Mouse (Mus musculus): ENCODE data around the gene Mapk8ip1. TPM values are rescaled to one million over a fixed set of nuclear protein-coding genes. Genes with fewer than 3 reads are reported as not detected.

The Mapk8ip1 gene
- polyA plus RNA-seq (2014; fragmentation: Nextera tagmentation; extraction: Ambion mirVana) = 51.8 and 64.3 TPM in 2 replicates

DNA sequence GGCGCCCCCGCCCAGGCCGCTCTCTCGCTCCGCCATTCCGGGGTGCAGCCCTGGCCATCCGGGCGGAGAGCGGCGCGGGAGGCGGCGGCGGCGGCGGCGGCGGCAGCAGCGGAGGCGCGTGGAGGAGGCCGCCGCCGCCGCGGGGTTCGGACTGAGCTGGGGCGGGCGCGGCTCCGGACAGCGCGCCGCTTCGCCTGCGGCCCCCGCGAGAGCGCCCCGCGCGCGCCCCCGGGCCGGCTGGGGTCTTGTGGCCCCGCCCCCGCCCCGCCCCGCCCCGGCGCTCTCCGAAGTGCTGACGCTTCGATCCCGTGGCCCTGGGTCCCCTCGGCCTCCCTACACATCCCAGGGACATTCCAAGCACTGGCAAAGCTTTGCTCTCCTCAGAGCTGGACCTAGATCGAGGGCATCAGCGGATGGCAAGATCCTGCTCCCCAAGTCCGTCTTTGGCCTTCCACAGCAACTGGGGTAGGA lies at the start of gene Mapk8ip1:
Gene Mapk8ip1 (minus strand): TSS at position 173 of the 471 bp plus-strand sequence.
- H3K4me1 ChIP-seq (ENCODE audit: control insufficient read depth, insufficient read depth, low read length) = peaks cover 20% of the 10 kb centered on the region
- H3K4me3 ChIP-seq (ENCODE audit: low read depth, low read length) = peak within 1 kb of the TSS; percentile 83
- peak within 1 kb of the TSS; percentile 84 for H3K9ac ChIP-seq (replicated peaks; ENCODE audit: low read depth, low read length)
- WGBS = 1% methylated on average over 48 of the region's 59 CpGs
- ATAC-seq (ENCODE audit: low read depth) = peak; percentile 68
- H3K9me3 ChIP-seq (ENCODE audit: control insufficient read depth, low read length) = no peaks in the 10 kb centered on the region
- no peaks in the 10 kb centered on the region for H3K27me3 ChIP-seq (ENCODE audit: control insufficient read depth, insufficient read depth, low read length)
- H3K27ac ChIP-seq (ENCODE audit: low read depth, low read length) = peak within 1 kb of the TSS; percentile 56
- H3K4me2 ChIP-seq (ENCODE audit: low read depth, low read length) = peak within 1 kb of the TSS; percentile 57
- no peaks in the 10 kb centered on the region for H3K36me3 ChIP-seq (ENCODE audit: control insufficient read depth, insufficient read depth, low read length)

DNA sequence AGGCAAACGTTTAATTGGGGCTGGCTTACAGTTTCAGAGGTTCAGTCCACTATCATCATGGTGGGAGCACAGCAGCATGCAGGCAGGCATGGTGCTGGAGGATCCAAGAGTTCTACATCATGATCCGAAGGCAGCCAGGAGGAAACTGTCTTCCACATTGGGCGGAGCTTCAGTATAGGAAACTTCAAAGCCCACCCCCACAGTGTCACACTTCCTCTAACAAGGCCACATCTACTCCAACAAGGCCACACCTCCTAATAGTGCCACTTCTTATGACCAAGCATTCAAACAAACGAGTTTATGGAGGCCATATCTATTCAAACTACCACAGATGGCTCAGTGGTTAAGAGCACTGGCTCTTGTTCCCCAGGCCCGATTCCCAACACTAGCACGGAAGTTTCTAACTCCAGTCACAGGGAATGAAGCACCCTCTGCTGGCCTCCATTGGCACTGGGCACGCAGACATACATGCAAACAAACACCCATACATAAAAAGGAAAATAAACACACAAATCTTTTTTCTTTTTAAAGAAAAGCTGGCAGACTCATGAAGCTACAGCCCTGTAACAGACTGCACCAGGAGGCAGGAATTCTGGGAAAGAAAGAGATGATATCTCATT lies 46.2 kb upstream of the Mapk8ip1 start:
- no peak overlapping the region for H3K9ac ChIP-seq (replicated peaks; ENCODE audit: low read depth, low read length)
- H3K9me3 ChIP-seq (ENCODE audit: control insufficient read depth, low read length) = no peaks in the 10 kb centered on the region
- H3K27ac ChIP-seq (ENCODE audit: low read depth, low read length) = no peak overlapping the region
- WGBS = 66% methylated on average over 7 of the region's 7 CpGs
- H3K27me3 ChIP-seq (ENCODE audit: control insufficient read depth, insufficient read depth, low read length) = no peaks in the 10 kb centered on the region
- H3K4me1 ChIP-seq (ENCODE audit: control insufficient read depth, insufficient read depth, low read length) = no peaks in the 10 kb centered on the region
- no peak overlapping the region for H3K4me3 ChIP-seq (ENCODE audit: low read depth, low read length)
- no peak overlapping the region for H3K4me2 ChIP-seq (ENCODE audit: low read depth, low read length)
- no peak for ATAC-seq (ENCODE audit: low read depth)
- no peaks in the 10 kb centered on the region for H3K36me3 ChIP-seq (ENCODE audit: control insufficient read depth, insufficient read depth, low read length)

DNA sequence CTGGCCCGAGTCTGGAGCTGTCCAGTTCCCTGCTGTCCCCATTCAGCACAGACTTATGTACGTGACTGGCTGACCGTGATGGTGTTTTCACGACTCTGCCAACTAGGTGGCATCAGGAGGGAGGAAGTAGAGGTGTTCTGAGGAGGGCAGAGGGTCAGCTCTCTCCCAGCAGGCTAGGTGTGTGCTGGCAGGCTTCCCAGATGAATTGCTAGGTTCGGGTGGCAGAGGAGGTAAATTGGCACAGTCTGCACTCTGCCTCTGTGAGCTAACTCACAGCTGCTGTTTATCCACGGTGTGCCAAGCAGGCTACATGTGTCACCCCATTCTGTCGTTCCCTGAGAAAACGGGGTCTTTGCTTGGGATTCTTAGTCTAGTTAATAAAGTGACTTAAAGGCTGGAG lies 45.6 kb upstream of the Mapk8ip1 start:
- Histone ChIP-seq H3K9ac (replicated peaks; ENCODE audit: low read depth, low read length) (no peak overlapping the region), H3K9me3 (ENCODE audit: control insufficient read depth, low read length) (no peaks in the 10 kb centered on the region), H3K36me3 (ENCODE audit: control insufficient read depth, insufficient read depth, low read length) (no peaks in the 10 kb centered on the region), H3K4me2 (ENCODE audit: low read depth, low read length) (no peak overlapping the region), H3K4me1 (ENCODE audit: control insufficient read depth, insufficient read depth, low read length) (no peaks in the 10 kb centered on the region), H3K27me3 (ENCODE audit: control insufficient read depth, insufficient read depth, low read length) (no peaks in the 10 kb centered on the region), H3K4me3 (ENCODE audit: low read depth, low read length) (no peak overlapping the region), H3K27ac (ENCODE audit: low read depth, low read length) (no peak overlapping the region)
- no peak for ATAC-seq (ENCODE audit: low read depth)
- 76% methylated on average over 8 of the region's 8 CpGs for WGBS

DNA sequence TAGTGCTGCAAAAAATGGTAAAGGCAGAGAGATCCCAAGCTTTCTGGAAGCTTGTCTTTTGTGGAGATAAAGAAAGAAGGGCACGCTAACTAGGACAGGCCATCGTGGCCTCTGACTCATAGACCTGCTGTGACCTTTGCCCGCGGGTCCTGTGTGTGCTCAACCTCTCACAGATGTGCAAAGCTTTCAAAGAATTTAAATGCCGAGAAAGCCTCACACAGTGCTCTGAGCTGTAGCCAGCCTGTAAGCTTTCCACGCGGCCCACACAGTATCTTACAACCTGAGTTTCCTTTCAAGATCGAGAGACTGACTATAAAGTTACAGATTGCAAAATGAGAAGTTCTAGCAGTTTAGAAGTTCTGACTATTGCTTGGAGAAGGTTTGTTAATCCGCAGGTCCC lies 44.8 kb upstream of the Mapk8ip1 start:
- WGBS = 63% methylated on average over 9 of the region's 9 CpGs
- H3K9ac ChIP-seq (replicated peaks; ENCODE audit: low read depth, low read length) = no peak overlapping the region
- H3K4me1 ChIP-seq (ENCODE audit: control insufficient read depth, insufficient read depth, low read length) = no peaks in the 10 kb centered on the region
- H3K4me2 ChIP-seq (ENCODE audit: low read depth, low read length) = no peak overlapping the region
- H3K9me3 ChIP-seq (ENCODE audit: control insufficient read depth, low read length) = no peaks in the 10 kb centered on the region
- H3K27me3 ChIP-seq (ENCODE audit: control insufficient read depth, insufficient read depth, low read length) = no peaks in the 10 kb centered on the region
- H3K36me3 ChIP-seq (ENCODE audit: control insufficient read depth, insufficient read depth, low read length) = no peaks in the 10 kb centered on the region
- H3K4me3 ChIP-seq (ENCODE audit: low read depth, low read length) = no peak overlapping the region
- no peak for ATAC-seq (ENCODE audit: low read depth)
- H3K27ac ChIP-seq (ENCODE audit: low read depth, low read length) = no peak overlapping the region

DNA sequence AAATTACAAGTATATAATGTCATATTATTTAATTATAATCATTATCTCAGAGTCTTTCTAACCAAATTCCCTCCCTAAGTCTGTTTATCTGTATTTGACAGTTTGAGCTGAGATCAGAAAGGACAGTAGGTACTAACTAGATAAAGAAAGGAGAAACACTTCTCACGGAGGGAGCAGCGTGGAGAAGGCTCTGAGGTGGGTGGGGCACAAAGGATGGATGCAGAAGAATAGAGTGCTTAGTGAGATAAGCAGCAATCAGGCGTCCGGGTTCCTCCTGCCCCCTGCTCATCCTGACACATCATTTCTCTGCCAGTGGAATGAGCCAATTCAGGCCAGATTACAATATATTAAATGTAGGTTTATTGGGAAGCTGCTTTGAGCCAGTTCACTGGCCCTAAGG lies 43.3 kb upstream of the Mapk8ip1 start:
- Histone ChIP-seq H3K36me3 (ENCODE audit: control insufficient read depth, insufficient read depth, low read length) (no peaks in the 10 kb centered on the region), H3K4me1 (ENCODE audit: control insufficient read depth, insufficient read depth, low read length) (no peaks in the 10 kb centered on the region), H3K27ac (ENCODE audit: low read depth, low read length) (no peak overlapping the region), H3K27me3 (ENCODE audit: control insufficient read depth, insufficient read depth, low read length) (no peaks in the 10 kb centered on the region), H3K9me3 (ENCODE audit: control insufficient read depth, low read length) (no peaks in the 10 kb centered on the region), H3K9ac (replicated peaks; ENCODE audit: low read depth, low read length) (no peak overlapping the region), H3K4me3 (ENCODE audit: low read depth, low read length) (no peak overlapping the region), H3K4me2 (ENCODE audit: low read depth, low read length) (no peak overlapping the region)
- no peak for ATAC-seq (ENCODE audit: low read depth)
- 53% methylated on average over 4 of the region's 4 CpGs for WGBS

DNA sequence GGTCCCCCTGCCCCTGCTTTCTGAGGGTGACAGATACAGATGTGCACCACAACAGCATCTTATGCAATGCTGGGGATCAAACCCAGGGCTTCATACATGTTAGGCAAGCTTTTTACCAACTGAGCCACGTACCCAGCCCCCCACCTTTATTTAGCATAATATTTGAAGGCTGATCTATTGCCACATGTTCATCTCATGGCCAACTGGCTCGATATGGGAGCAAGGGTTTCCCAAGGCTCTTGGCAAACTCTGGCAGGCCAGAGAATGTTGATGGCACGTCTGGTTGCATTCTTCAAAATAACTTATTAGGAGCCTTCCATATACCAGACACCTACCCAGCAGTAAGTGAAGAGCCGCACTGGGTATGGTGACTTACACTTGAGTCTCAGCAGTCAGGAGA lies 42.2 kb upstream of the Mapk8ip1 start:
- no peak overlapping the region for H3K27ac ChIP-seq (ENCODE audit: low read depth, low read length)
- H3K4me1 ChIP-seq (ENCODE audit: control insufficient read depth, insufficient read depth, low read length) = no peaks in the 10 kb centered on the region
- H3K9ac ChIP-seq (replicated peaks; ENCODE audit: low read depth, low read length) = no peak overlapping the region
- H3K27me3 ChIP-seq (ENCODE audit: control insufficient read depth, insufficient read depth, low read length) = no peaks in the 10 kb centered on the region
- no peaks in the 10 kb centered on the region for H3K36me3 ChIP-seq (ENCODE audit: control insufficient read depth, insufficient read depth, low read length)
- WGBS = 84% methylated on average over 4 of the region's 4 CpGs
- H3K4me2 ChIP-seq (ENCODE audit: low read depth, low read length) = no peak overlapping the region
- ATAC-seq (ENCODE audit: low read depth) = no peak
- H3K4me3 ChIP-seq (ENCODE audit: low read depth, low read length) = no peak overlapping the region
- H3K9me3 ChIP-seq (ENCODE audit: control insufficient read depth, low read length) = no peaks in the 10 kb centered on the region

DNA sequence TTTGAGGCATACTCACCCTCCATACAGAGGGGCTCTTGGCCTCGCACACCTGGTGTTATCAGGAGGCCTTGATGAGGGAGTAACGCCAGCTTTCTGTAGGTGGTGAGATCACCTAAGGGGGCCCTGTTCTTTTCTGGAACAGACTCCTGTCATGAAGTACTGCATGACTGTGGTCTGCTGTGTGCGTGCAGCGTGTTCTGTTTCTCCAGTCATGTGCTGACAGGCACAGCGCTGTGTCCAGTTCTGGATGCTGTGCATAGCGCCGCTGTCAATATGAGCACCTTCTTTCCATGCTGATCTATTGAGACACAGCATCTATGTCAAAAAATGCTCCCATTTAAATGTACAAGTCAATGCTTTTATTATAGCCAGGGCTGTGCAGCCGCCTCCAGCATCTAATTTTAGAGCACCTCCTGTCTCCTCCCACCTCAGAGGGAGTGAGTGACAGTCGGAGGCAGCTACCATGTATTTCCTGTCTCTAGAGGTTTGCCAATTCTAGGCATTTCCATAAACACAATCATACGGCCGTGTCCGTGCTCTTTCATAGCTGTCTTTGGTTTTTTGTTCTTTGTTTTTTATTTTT lies 41.4 kb upstream of the Mapk8ip1 start:
- Histone ChIP-seq H3K4me3 (ENCODE audit: low read depth, low read length) (no peak overlapping the region), H3K4me1 (ENCODE audit: control insufficient read depth, insufficient read depth, low read length) (no peaks in the 10 kb centered on the region), H3K9me3 (ENCODE audit: control insufficient read depth, low read length) (no peaks in the 10 kb centered on the region), H3K4me2 (ENCODE audit: low read depth, low read length) (no peak overlapping the region), H3K36me3 (ENCODE audit: control insufficient read depth, insufficient read depth, low read length) (no peaks in the 10 kb centered on the region), H3K27ac (ENCODE audit: low read depth, low read length) (no peak overlapping the region), H3K9ac (replicated peaks; ENCODE audit: low read depth, low read length) (no peak overlapping the region), H3K27me3 (ENCODE audit: control insufficient read depth, insufficient read depth, low read length) (no peaks in the 10 kb centered on the region)
- no peak for ATAC-seq (ENCODE audit: low read depth)
- 75% methylated on average over 12 of the region's 12 CpGs for WGBS

DNA sequence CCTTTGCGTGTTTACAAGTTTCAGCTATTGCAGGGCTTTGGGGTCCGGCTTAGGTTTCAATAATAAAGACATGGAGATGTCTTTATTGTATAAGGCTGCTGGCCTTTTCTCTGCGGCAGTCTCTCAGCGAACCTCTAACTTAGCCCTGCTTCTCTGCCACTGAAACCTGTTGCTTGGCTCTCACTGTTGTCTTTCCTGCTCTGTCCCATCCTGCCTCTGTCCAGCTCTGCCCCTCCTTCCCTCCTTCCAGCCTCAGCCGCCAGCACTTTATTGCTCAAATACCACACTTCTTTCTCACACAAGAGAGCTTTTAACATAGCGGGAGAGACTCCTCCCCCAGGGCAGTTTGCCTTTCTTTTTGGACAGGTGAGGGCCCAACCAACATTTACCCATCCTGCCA lies 39.4 kb upstream of the Mapk8ip1 start:
- no peaks in the 10 kb centered on the region for H3K27me3 ChIP-seq (ENCODE audit: control insufficient read depth, insufficient read depth, low read length)
- WGBS = 49% methylated on average over 6 of the region's 6 CpGs
- no peak overlapping the region for H3K4me3 ChIP-seq (ENCODE audit: low read depth, low read length)
- H3K4me1 ChIP-seq (ENCODE audit: control insufficient read depth, insufficient read depth, low read length) = no peaks in the 10 kb centered on the region
- H3K27ac ChIP-seq (ENCODE audit: low read depth, low read length) = no peak overlapping the region
- no peaks in the 10 kb centered on the region for H3K9me3 ChIP-seq (ENCODE audit: control insufficient read depth, low read length)
- H3K36me3 ChIP-seq (ENCODE audit: control insufficient read depth, insufficient read depth, low read length) = no peaks in the 10 kb centered on the region
- H3K9ac ChIP-seq (replicated peaks; ENCODE audit: low read depth, low read length) = no peak overlapping the region
- no peak overlapping the region for H3K4me2 ChIP-seq (ENCODE audit: low read depth, low read length)
- ATAC-seq (ENCODE audit: low read depth) = no peak

DNA sequence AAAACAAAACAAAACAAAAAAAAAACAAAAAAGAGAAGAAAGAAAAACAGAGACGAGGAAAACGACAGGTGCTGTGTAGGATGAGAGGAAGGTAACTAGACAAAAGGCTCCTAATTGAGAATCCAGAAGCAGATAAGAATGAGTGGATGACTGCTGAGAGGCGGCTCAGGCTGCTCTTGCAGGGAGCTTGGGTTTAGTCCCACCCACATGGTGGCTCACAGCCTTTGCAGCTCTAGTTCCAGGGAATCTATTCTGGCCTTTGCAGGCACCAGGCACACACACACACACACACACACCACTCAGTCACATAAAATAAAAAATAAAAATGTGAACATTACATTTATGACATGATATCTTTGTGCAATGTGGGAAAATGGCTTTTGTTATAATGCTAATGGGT lies 37.5 kb upstream of the Mapk8ip1 start:
- no peaks in the 10 kb centered on the region for H3K9me3 ChIP-seq (ENCODE audit: control insufficient read depth, low read length)
- H3K9ac ChIP-seq (replicated peaks; ENCODE audit: low read depth, low read length) = no peak overlapping the region
- no peak for ATAC-seq (ENCODE audit: low read depth)
- H3K4me3 ChIP-seq (ENCODE audit: low read depth, low read length) = no peak overlapping the region
- H3K27ac ChIP-seq (ENCODE audit: low read depth, low read length) = no peak overlapping the region
- 63% methylated on average over 3 of the region's 3 CpGs for WGBS
- no peak overlapping the region for H3K4me2 ChIP-seq (ENCODE audit: low read depth, low read length)
- H3K27me3 ChIP-seq (ENCODE audit: control insufficient read depth, insufficient read depth, low read length) = no peaks in the 10 kb centered on the region
- H3K36me3 ChIP-seq (ENCODE audit: control insufficient read depth, insufficient read depth, low read length) = no peaks in the 10 kb centered on the region
- peaks cover 3% of the 10 kb centered on the region; the same call in 1 of the 2 replicates for H3K4me1 ChIP-seq (ENCODE audit: control insufficient read depth, insufficient read depth, low read length)

Data from neural tube, embryonic 14.5 days (tissue).